Mouse (Mus musculus) CH12.LX (cell line): ENCODE results near the gene Olfr889. TPM values are rescaled to one million over a fixed set of nuclear protein-coding genes. Genes with fewer than 3 reads are reported as not detected.

Experiments
- DNase-seq: peaks from one replicate; pipeline ENCODE4 v3.0.0-alpha.2; 2013; ENCODE audit errors: extremely low read depth
- H3K27ac ChIP-seq: 2 replicates; pipeline ENCODE4 v1.5.1; 2012; ENCODE audit warnings: low read depth, mild to moderate bottlenecking, control low read depth, moderate library complexity; ENCODE audit not compliant: insufficient read depth
- H3K27me3 ChIP-seq: replicated peaks from 2 replicates; pipeline ENCODE3; 2012; ENCODE audit warnings: inconsistent platforms
- H3K36me3 ChIP-seq, 2 experiments: replicated peaks in 1 of 2; 2 replicates each; pipeline versions ENCODE3 to v1.6.1; 2012; ENCODE audit warnings: inconsistent platforms in 1 of 2, low read length in 1 of 2, mild to moderate bottlenecking in 1 of 2, mixed read lengths in 1 of 2, moderate library complexity in 1 of 2; ENCODE audit not compliant: control insufficient read depth in 1 of 2, insufficient read depth in 1 of 2
- H3K4me1 ChIP-seq, 2 experiments: 2 replicates each; pipeline ENCODE4 v1.6.1; 2012; ENCODE audit warnings: inconsistent platforms in 1 of 2, moderate library complexity in 1 of 2; ENCODE audit not compliant: insufficient read depth in 2 of 2, control insufficient read depth in 1 of 2
- H3K4me2 ChIP-seq: 2 replicates; pipeline ENCODE4 v1.6.1; 2012; ENCODE audit warnings: low read depth, mild to moderate bottlenecking, control low read depth; ENCODE audit not compliant: poor library complexity, insufficient read depth, severe bottlenecking
- H3K4me3 ChIP-seq, 3 experiments: fragments of 150-350 bp in 1 of 3; sonication (generic) in 1 of 3; replicated peaks in 1 of 3; 2 replicates each; pipeline versions ENCODE3 to v1.5.1; 2011 to 2012; ENCODE audit warnings: low read depth in 2 of 3, low read length in 2 of 3, mild to moderate bottlenecking in 2 of 3, moderate library complexity in 2 of 3, control low read depth in 1 of 3, improper control_type of control experiment in 1 of 3, inconsistent platforms in 1 of 3, mixed read lengths in 1 of 3; ENCODE audit not compliant: poor library complexity in 1 of 3
- H3K79me2 ChIP-seq: replicated peaks from 2 replicates; pipeline ENCODE4 v1.6.1; 2012; ENCODE audit warnings: mild to moderate bottlenecking, moderate library complexity; ENCODE audit not compliant: control insufficient read depth, poor library complexity, insufficient read depth, severe bottlenecking; ENCODE audit errors: extremely low read depth
- H3K9ac ChIP-seq: 2 replicates; pipeline ENCODE4 v1.6.1; 2012; ENCODE audit warnings: low read depth, mild to moderate bottlenecking, control low read depth, moderate library complexity; ENCODE audit not compliant: insufficient read depth
- H3K9me3 ChIP-seq: replicated peaks from 2 replicates; pipeline ENCODE3; 2012; ENCODE audit warnings: low read length, inconsistent platforms, mixed read lengths
- CHD1 ChIP-seq: IDR thresholded peaks from 2 replicates; pipeline ENCODE4 v1.6.1; 2012; ENCODE audit warnings: low read depth, low read length, improper control_type of control experiment, inconsistent platforms
- CHD2 ChIP-seq: IDR thresholded peaks from 2 replicates; pipeline ENCODE4 v1.6.1; 2011; ENCODE audit warnings: low read length, improper control_type of control experiment
- CTCF ChIP-seq, 2 experiments: IDR thresholded peaks in 1 of 2; conservative IDR thresholded peaks in 1 of 2; 2 replicates each; pipeline ENCODE4 v1.5.1; 2011 to 2012; ENCODE audit warnings: low read depth in 2 of 2, low read length in 2 of 2, improper control_type of control experiment in 1 of 2, inconsistent platforms in 1 of 2, mild to moderate bottlenecking in 1 of 2, moderate library complexity in 1 of 2
- ELF1 ChIP-seq: IDR thresholded peaks from 2 replicates; pipeline ENCODE4 v1.6.1; 2014; ENCODE audit warnings: low read depth, mild to moderate bottlenecking, inconsistent platforms, low read length, improper control_type of control experiment
- EP300 ChIP-seq: IDR thresholded peaks from 2 replicates; pipeline ENCODE4 v1.6.1; 2011; ENCODE audit warnings: low read length, improper control_type of control experiment
- ETS1 ChIP-seq: conservative IDR thresholded peaks from 2 replicates; pipeline ENCODE4 v1.6.1; 2012; ENCODE audit warnings: low read depth, mild to moderate bottlenecking, inconsistent platforms, low read length, improper control_type of control experiment, moderate library complexity
- GABPA ChIP-seq: IDR thresholded peaks from 2 replicates; pipeline ENCODE4 v1.6.1; 2012; ENCODE audit warnings: low read depth, low read length, improper control_type of control experiment, inconsistent platforms; ENCODE audit not compliant: insufficient replicate concordance
- HCFC1 ChIP-seq: IDR thresholded peaks from 2 replicates; pipeline ENCODE4 v1.6.1; 2012; ENCODE audit warnings: low read depth, mild to moderate bottlenecking, inconsistent platforms, low read length, improper control_type of control experiment
- IRF4 ChIP-seq: IDR thresholded peaks from 2 replicates; pipeline ENCODE4 v1.6.1; 2014; ENCODE audit warnings: low read depth, mild to moderate bottlenecking, inconsistent platforms, low read length, improper control_type of control experiment
- JUN ChIP-seq: IDR thresholded peaks from 2 replicates; pipeline ENCODE4 v1.6.1; 2011; ENCODE audit warnings: low read depth, mild to moderate bottlenecking, low read length, improper control_type of control experiment, moderate library complexity; ENCODE audit not compliant: insufficient read depth
- JUND ChIP-seq: conservative IDR thresholded peaks from 2 replicates; pipeline ENCODE4 v1.6.1; 2011; ENCODE audit warnings: low read depth, low read length, improper control_type of control experiment
- KAT2A ChIP-seq: IDR thresholded peaks from 2 replicates; pipeline ENCODE4 v1.6.1; 2012; ENCODE audit warnings: low read length, improper control_type of control experiment, inconsistent platforms; ENCODE audit not compliant: insufficient replicate concordance
- MAFK ChIP-seq: IDR thresholded peaks from 2 replicates; pipeline ENCODE4 v1.6.1; 2011; ENCODE audit warnings: low read length, improper control_type of control experiment; ENCODE audit not compliant: insufficient replicate concordance
- MAZ ChIP-seq: IDR thresholded peaks from 2 replicates; pipeline ENCODE4 v1.6.1; 2012; ENCODE audit warnings: low read depth, mild to moderate bottlenecking, inconsistent platforms, low read length, improper control_type of control experiment, moderate library complexity
- MEF2A ChIP-seq: IDR thresholded peaks from 2 replicates; pipeline ENCODE4 v1.6.1; 2014; ENCODE audit warnings: low read depth, mild to moderate bottlenecking, inconsistent platforms, low read length, improper control_type of control experiment, borderline replicate concordance
- MXI1 ChIP-seq: IDR thresholded peaks from 2 replicates; pipeline ENCODE4 v1.6.1; 2011; ENCODE audit warnings: mild to moderate bottlenecking, low read depth, low read length, improper control_type of control experiment
- MYC ChIP-seq: IDR thresholded peaks from 2 replicates; pipeline ENCODE4 v1.6.1; 2011; ENCODE audit warnings: low read depth, mild to moderate bottlenecking, improper control_type of control experiment, low read length
- RAD21 ChIP-seq: IDR thresholded peaks from 2 replicates; pipeline ENCODE4 v1.6.1; 2011; ENCODE audit warnings: low read depth, mild to moderate bottlenecking, low read length, improper control_type of control experiment, moderate library complexity
- SIN3A ChIP-seq: IDR thresholded peaks from 2 replicates; pipeline ENCODE4 v1.6.1; 2012; ENCODE audit warnings: low read length, improper control_type of control experiment, inconsistent platforms
- SMC3 ChIP-seq: IDR thresholded peaks from 2 replicates; pipeline ENCODE4 v1.6.1; 2011; ENCODE audit warnings: low read depth, low read length, improper control_type of control experiment
- TBP ChIP-seq: conservative IDR thresholded peaks from 2 replicates; pipeline ENCODE4 v1.6.1; 2011; ENCODE audit warnings: low read depth, low read length, improper control_type of control experiment
- UBTF ChIP-seq: IDR thresholded peaks from 2 replicates; pipeline ENCODE4 v1.6.1; 2012; ENCODE audit warnings: low read depth, mild to moderate bottlenecking, inconsistent platforms, low read length, improper control_type of control experiment, moderate library complexity
- ZC3H11A ChIP-seq: IDR thresholded peaks from 2 replicates; pipeline ENCODE4 v1.6.1; 2012; ENCODE audit warnings: low read depth, mild to moderate bottlenecking, inconsistent platforms, low read length, improper control_type of control experiment
- ZMIZ1 ChIP-seq: IDR thresholded peaks from 2 replicates; pipeline ENCODE4 v1.6.1; 2012; ENCODE audit warnings: low read depth, mild to moderate bottlenecking, inconsistent platforms, low read length, improper control_type of control experiment
- ZNF384 ChIP-seq: IDR thresholded peaks from 2 replicates; pipeline ENCODE4 v1.6.1; 2012; ENCODE audit warnings: low read depth, low read length, improper control_type of control experiment, inconsistent platforms
- dilution Hi-C: fragments of 300-500 bp; cut with MboI; formaldehyde crosslinking; loops from 2 replicates; pipeline ENCODE4 v1.14.3; 2020; ENCODE audit warnings: low sequenced_read_pairs; ENCODE audit not compliant: extremely low pct_unique_long_range_greater_than_20kb, extremely low pct_ligation_motif_present
- in situ Hi-C: fragments of 300-500 bp; cut with MboI; formaldehyde crosslinking; loops from 3 replicates; pipeline ENCODE4 v1.14.3; 2019; ENCODE audit warnings: low sequenced_read_pairs, low pct_ligation_motif_present, low pct_unique_long_range_greater_than_20kb, mixed read lengths
- polyA plus RNA-seq: library from polyadenylated mRNA; unstranded; fragments of >175 nt; gene quantifications from 2 replicates; pipeline ENCODE4 v1.2.1, GENCODE M21; 2012; ENCODE audit warnings: low read depth; ENCODE audit not compliant: insufficient read length
- total RNA-seq, 2 experiments: library from RNA; depleted of rRNA; stranded (reverse); fragments of 300-350 nt in 1 of 2; fragments of >200 nt in 1 of 2; gene quantifications; 2 replicates each; pipeline ENCODE4 v1.2.3; 2012 to 2014

Olfr889 gene
- total RNA-seq (2012; rRNA removed) (0.04 and 0.21 TPM in 2 replicates), total RNA-seq (2014; rRNA removed) (0.04 TPM in 1 of 2 replicates, not detected in the other), polyA plus RNA-seq (0.22 and 0.27 TPM in 2 replicates)

DNA sequence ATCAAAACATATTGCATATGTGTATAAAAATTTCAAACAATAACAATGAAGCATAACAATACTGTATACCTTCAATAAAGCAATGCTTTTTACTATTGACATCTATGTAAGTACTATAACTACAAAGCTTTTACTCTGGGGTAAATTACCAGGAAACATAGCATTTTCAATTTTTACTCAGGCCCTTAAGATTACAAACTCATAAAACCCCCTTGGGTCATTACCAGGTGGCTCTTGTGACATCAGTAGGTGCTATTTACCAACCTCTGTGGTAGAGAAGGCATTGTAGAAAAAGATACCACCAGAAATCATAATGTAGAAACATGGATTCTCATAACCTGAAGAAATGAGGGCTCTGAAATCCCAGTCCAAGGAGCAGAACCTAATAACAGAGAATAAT lies at the start of gene Olfr889:
TSS of gene Olfr889 (plus strand) at position 301 of the 400 bp plus-strand sequence.
- H3K79me2 ChIP-seq: no peaks in the 10 kb centered on the region
- no peak within 1 kb of the TSS for H3K4me2 ChIP-seq
- no peak for TF ChIP-seq JUN
- TF ChIP-seq MAFK: no peak
- TF ChIP-seq JUND: no peak
- TF ChIP-seq MAZ: no peak
- no peak for TF ChIP-seq UBTF
- TF ChIP-seq MXI1: no peak
- no peak for TF ChIP-seq EP300
- no peak for TF ChIP-seq SIN3A
- no peak for TF ChIP-seq KAT2A
- TF ChIP-seq GABPA: no peak
- TF ChIP-seq CTCF (conservative IDR thresholded peaks at IDR 0.05 in 1 of 2, IDR thresholded peaks at IDR 0.05 in 1 of 2; ENCODE audit: low read depth in 2 of 2, low read length in 2 of 2): no peak
- TF ChIP-seq TBP: no peak
- no peak for TF ChIP-seq ZC3H11A
- no peak for TF ChIP-seq ZNF384
- no peak for TF ChIP-seq IRF4
- no peak for TF ChIP-seq CHD1
- TF ChIP-seq ELF1: no peak
- no peak for DNase-seq
- H3K36me3 ChIP-seq: no peaks in the 10 kb centered on the region
- H3K9ac ChIP-seq: no peak within 1 kb of the TSS
- no peaks in the 10 kb centered on the region for H3K4me1 ChIP-seq
- H3K4me3 ChIP-seq: no peak within 1 kb of the TSS
- no peaks in the 10 kb centered on the region for H3K9me3 ChIP-seq
- no peaks in the 10 kb centered on the region for H3K27me3 ChIP-seq
- dilution Hi-C loops: no loop called here
- H3K27ac ChIP-seq: no peak within 1 kb of the TSS
- in situ Hi-C loops: no loop called here

DNA sequence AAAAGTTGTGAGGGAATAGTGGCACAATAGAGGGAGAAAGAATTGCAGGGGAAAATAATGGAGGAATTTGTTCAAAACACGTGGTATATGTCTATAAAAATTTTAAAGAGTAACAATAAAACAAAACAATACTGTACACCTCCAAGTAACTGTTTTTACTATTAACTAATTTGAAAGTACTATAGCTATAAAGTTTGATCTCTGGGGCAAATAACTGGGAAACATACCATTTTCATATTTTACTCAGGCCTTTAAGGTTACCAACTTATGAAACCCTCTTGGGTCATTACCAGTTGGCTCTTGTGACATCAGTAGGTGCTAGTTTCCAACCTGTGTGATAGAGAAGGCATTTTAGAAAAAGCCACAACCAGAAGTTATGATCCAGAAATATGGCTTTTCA lies 31.2 kb upstream of the Olfr889 start, which contains the start of gene Olfr887:
TSS of gene Olfr887 (plus strand) at position 301 of the 400 bp plus-strand sequence.
- H3K9me3 ChIP-seq: no peaks in the 10 kb centered on the region
- no peaks in the 10 kb centered on the region; a peak in 1 of 4 replicates for H3K4me1 ChIP-seq
- H3K27ac ChIP-seq: no peak within 1 kb of the TSS
- no peak for DNase-seq
- dilution Hi-C loops (no loop called here), in situ Hi-C loops (no loop called here)
- H3K27me3 ChIP-seq: no peaks in the 10 kb centered on the region
- no peak for TF ChIP-seq MAZ
- TF ChIP-seq CHD1: no peak
- TF ChIP-seq JUND: no peak
- TF ChIP-seq ETS1: no peak
- no peak for TF ChIP-seq MEF2A
- no peak for TF ChIP-seq CTCF (conservative IDR thresholded peaks at IDR 0.05 in 1 of 2, IDR thresholded peaks at IDR 0.05 in 1 of 2; ENCODE audit: low read depth in 2 of 2, low read length in 2 of 2)
- no peak for TF ChIP-seq CHD2
- TF ChIP-seq UBTF: no peak
- TF ChIP-seq HCFC1: no peak
- no peak for TF ChIP-seq ZMIZ1
- TF ChIP-seq SMC3: no peak
- TF ChIP-seq MYC: no peak
- no peak for TF ChIP-seq RAD21
- no peak within 1 kb of the TSS for H3K4me2 ChIP-seq
- H3K4me3 ChIP-seq: no peak within 1 kb of the TSS
- H3K79me2 ChIP-seq: no peaks in the 10 kb centered on the region
- no peak within 1 kb of the TSS for H3K9ac ChIP-seq
- H3K36me3 ChIP-seq: no peaks in the 10 kb centered on the region
